Mouse (Mus musculus): ENCODE results near the gene Casp14. TPM values are rescaled to one million over a fixed set of nuclear protein-coding genes. Genes with fewer than 3 reads are reported as not detected.
A peak's percentile ranks its signal among the peaks of the same experiment; 100 is the strongest.
"Not testable (repeated sequence)": the region's sequence is repeated elsewhere in the genome, so short reads cannot be mapped to it uniquely, and the experiment has no call there.

The Casp14 gene
- polyA plus RNA-seq, 1 experiment from 2014 or later, result 0.18 TPM

- H3K36me3 ChIP-seq, result no peaks in the 10 kb centered on the region
- H3K4me1 ChIP-seq (replicated peaks), result 0 out of 2 replicates have a peak, but pooled peaks cover 4% of the 10 kb centered on the region
- ATAC-seq (ENCODE audit: insufficient number of reproducible peaks, insufficient read depth, low FRiP score, low TSS enrichment, low read depth), result no peak
- no peak overlapping the region for H3K9ac ChIP-seq (replicated peaks)
- H3K27me3 ChIP-seq, result no peaks in the 10 kb centered on the region
- H3K9me3 ChIP-seq, result no peaks in the 10 kb centered on the region
- H3K4me2 ChIP-seq, result no peak overlapping the region
- H3K27ac ChIP-seq, result no peak overlapping the region
- WGBS, result 67% methylated on average over 3 of the region's 3 CpGs
- H3K4me3 ChIP-seq (replicated peaks), result no peak overlapping the region
These were observed 8.9 kb upstream of the Casp14 start for GRCm38 (mm10) chr10:78727035-78727434.

- Histone ChIP-seq H3K36me3 (no peaks in the 10 kb centered on the region), H3K9me3 (no peaks in the 10 kb centered on the region), H3K4me3 (replicated peaks) (no peak overlapping the region), H3K4me1 (replicated peaks) (0 out of 2 replicates have a peak, but pooled peaks cover 4% of the 10 kb centered on the region), H3K4me2 (no peak overlapping the region), H3K27ac (no peak overlapping the region), H3K9ac (replicated peaks) (no peak overlapping the region), H3K27me3 (no peaks in the 10 kb centered on the region)
- whole genome bisulfite sequencing, result 7% methylated on average over 2 of the region's 2 CpGs
- peak; percentile 71; the same call in 1 of the 2 replicates for ATAC-seq (ENCODE audit: insufficient number of reproducible peaks, insufficient read depth, low FRiP score, low TSS enrichment, low read depth)
These were observed 5.3 kb upstream of the Casp14 start for GRCm38 (mm10) chr10:78723416-78723815.

GRCm38 (mm10) chr10:78722654-78723053 is 4.6 kb upstream of the Casp14 start:
- H3K36me3 ChIP-seq, result no peaks in the 10 kb centered on the region
- H3K9me3 ChIP-seq, result no peaks in the 10 kb centered on the region
- no peak overlapping the region for H3K4me2 ChIP-seq
- H3K27ac ChIP-seq, result no peak overlapping the region
- ATAC-seq (ENCODE audit: insufficient number of reproducible peaks, insufficient read depth, low FRiP score, low TSS enrichment, low read depth), result no peak
- 0 out of 2 replicates have a peak, but pooled peaks cover 4% of the 10 kb centered on the region for H3K4me1 ChIP-seq (replicated peaks)
- 80% methylated on average over 2 of the region's 2 CpGs for WGBS
- no peak overlapping the region for H3K4me3 ChIP-seq (replicated peaks)
- H3K27me3 ChIP-seq, result no peaks in the 10 kb centered on the region
- H3K9ac ChIP-seq (replicated peaks), result no peak overlapping the region

GRCm38 (mm10) chr10:78722036-78722435 is 3.9 kb upstream of the Casp14 start:
- no peak overlapping the region for H3K4me2 ChIP-seq
- 81% methylated on average over 5 of the region's 5 CpGs for WGBS
- ATAC-seq (ENCODE audit: insufficient number of reproducible peaks, insufficient read depth, low FRiP score, low TSS enrichment, low read depth), result no peak

GRCm38 (mm10) chr10:78716231-78716630 is 1.9 kb downstream of the Casp14 start:
- ATAC-seq (ENCODE audit: insufficient number of reproducible peaks, insufficient read depth, low FRiP score, low TSS enrichment, low read depth), result no peak
- Histone ChIP-seq H3K4me1 (replicated peaks) (no peaks in the 10 kb centered on the region), H3K9ac (replicated peaks) (no peak overlapping the region), H3K9me3 (no peaks in the 10 kb centered on the region), H3K27me3 (no peaks in the 10 kb centered on the region), H3K4me2 (no peak overlapping the region), H3K4me3 (replicated peaks) (no peak overlapping the region), H3K36me3 (no peaks in the 10 kb centered on the region), H3K27ac (no peak overlapping the region)

More at GRCm38 (mm10) chr10:78722036-78722435, 3.9 kb upstream of the Casp14 start:
- H3K36me3 ChIP-seq, result no peaks in the 10 kb centered on the region
- no peaks in the 10 kb centered on the region for H3K27me3 ChIP-seq
- no peaks in the 10 kb centered on the region for H3K9me3 ChIP-seq
- 0 out of 2 replicates have a peak, but pooled peaks cover 4% of the 10 kb centered on the region for H3K4me1 ChIP-seq (replicated peaks)
- H3K9ac ChIP-seq (replicated peaks), result no peak overlapping the region
- no peak overlapping the region for H3K27ac ChIP-seq
- H3K4me3 ChIP-seq (replicated peaks), result no peak overlapping the region

GRCm38 (mm10) chr10:78715156-78715555 is 2.9 kb downstream of the Casp14 start:
- Histone ChIP-seq H3K9me3 (no peaks in the 10 kb centered on the region), H3K27ac (no peak overlapping the region), H3K4me2 (no peak overlapping the region), H3K9ac (replicated peaks) (no peak overlapping the region), H3K4me1 (replicated peaks) (no peaks in the 10 kb centered on the region), H3K4me3 (replicated peaks) (no peak overlapping the region), H3K27me3 (no peaks in the 10 kb centered on the region), H3K36me3 (no peaks in the 10 kb centered on the region)
- ATAC-seq (ENCODE audit: insufficient number of reproducible peaks, insufficient read depth, low FRiP score, low TSS enrichment, low read depth), result no peak
- WGBS, result 94% methylated on average over 7 of the region's 7 CpGs

GRCm38 (mm10) chr10:78714129-78714528 is 4.0 kb downstream of the Casp14 start:
- WGBS, result 64% methylated on average over 6 of the region's 6 CpGs
- Histone ChIP-seq H3K36me3 (no peaks in the 10 kb centered on the region), H3K9me3 (no peaks in the 10 kb centered on the region), H3K4me2 (no peak overlapping the region), H3K27me3 (no peaks in the 10 kb centered on the region), H3K4me1 (replicated peaks) (no peaks in the 10 kb centered on the region), H3K4me3 (replicated peaks) (no peak overlapping the region), H3K9ac (replicated peaks) (no peak overlapping the region), H3K27ac (no peak overlapping the region)
- ATAC-seq (ENCODE audit: insufficient number of reproducible peaks, insufficient read depth, low FRiP score, low TSS enrichment, low read depth), result no peak

- Histone ChIP-seq H3K36me3 (no peaks in the 10 kb centered on the region), H3K9me3 (no peaks in the 10 kb centered on the region), H3K27me3 (no peaks in the 10 kb centered on the region), H3K9ac (replicated peaks) (no peak overlapping the region), H3K4me1 (replicated peaks) (no peaks in the 10 kb centered on the region), H3K4me3 (replicated peaks) (no peak overlapping the region), H3K4me2 (no peak overlapping the region), H3K27ac (no peak overlapping the region)
- ATAC-seq (ENCODE audit: insufficient number of reproducible peaks, insufficient read depth, low FRiP score, low TSS enrichment, low read depth), result no peak
These were observed 7.4 kb downstream of the Casp14 start for GRCm38 (mm10) chr10:78710706-78711105.

GRCm38 (mm10) chr10:78700881-78701280 is 17.2 kb downstream of the Casp14 start:
- WGBS, result 35% methylated on average over 3 of the region's 3 CpGs
- Histone ChIP-seq H3K36me3 (no peaks in the 10 kb centered on the region), H3K4me2 (no peak overlapping the region), H3K4me1 (replicated peaks) (no peaks in the 10 kb centered on the region), H3K4me3 (replicated peaks) (no peak overlapping the region), H3K27ac (no peak overlapping the region), H3K9ac (replicated peaks) (no peak overlapping the region), H3K9me3 (no peaks in the 10 kb centered on the region), H3K27me3 (no peaks in the 10 kb centered on the region)
- ATAC-seq (ENCODE audit: insufficient number of reproducible peaks, insufficient read depth, low FRiP score, low TSS enrichment, low read depth), result no peak

GRCm38 (mm10) chr10:78689973-78690372 is 28.1 kb downstream of the Casp14 start:
- H3K9ac ChIP-seq (replicated peaks), result no peak overlapping the region
- peaks cover 30% of the 10 kb centered on the region for H3K27me3 ChIP-seq
- no peaks in the 10 kb centered on the region for H3K36me3 ChIP-seq
- no peak overlapping the region for H3K4me2 ChIP-seq
- WGBS, result 72% methylated on average over 6 of the region's 6 CpGs
- H3K27ac ChIP-seq, result no peak overlapping the region
- ATAC-seq (ENCODE audit: insufficient number of reproducible peaks, insufficient read depth, low FRiP score, low TSS enrichment, low read depth), result no peak
- no peak overlapping the region for H3K4me3 ChIP-seq (replicated peaks)
- peaks cover 36% of the 10 kb centered on the region for H3K4me1 ChIP-seq (replicated peaks)
- H3K9me3 ChIP-seq, result no peaks in the 10 kb centered on the region

GRCm38 (mm10) chr10:78686995-78687577 is 31.0 kb downstream of the Casp14 start:
- H3K27me3 ChIP-seq, result peaks cover 38% of the 10 kb centered on the region
- H3K9ac ChIP-seq (replicated peaks), result no peak overlapping the region
- peak overlapping the region; percentile 15; the same call in 1 of the 2 replicates for H3K4me2 ChIP-seq
- peaks cover 36% of the 10 kb centered on the region for H3K4me1 ChIP-seq (replicated peaks)
- peak overlapping the region; percentile 83 for H3K27ac ChIP-seq
- WGBS, result 14% methylated on average over 4 of the region's 4 CpGs
- H3K9me3 ChIP-seq, result no peaks in the 10 kb centered on the region
- ATAC-seq (ENCODE audit: insufficient number of reproducible peaks, insufficient read depth, low FRiP score, low TSS enrichment, low read depth), result peak; percentile 90
- no peak overlapping the region for H3K4me3 ChIP-seq (replicated peaks)
- H3K36me3 ChIP-seq, result no peaks in the 10 kb centered on the region

GRCm38 (mm10) chr10:78670121-78670520 is 48.0 kb downstream of the Casp14 start:
- not testable (repeated sequence) for H3K36me3 ChIP-seq; ATAC-seq (ENCODE audit: insufficient number of reproducible peaks, insufficient read depth, low FRiP score, low TSS enrichment, low read depth); H3K4me1 ChIP-seq (replicated peaks); H3K9ac ChIP-seq (replicated peaks); H3K9me3 ChIP-seq; H3K27ac ChIP-seq; H3K27me3 ChIP-seq; H3K4me3 ChIP-seq (replicated peaks); H3K4me2 ChIP-seq
- WGBS, result 16% methylated on average over 1 of the region's 1 CpGs
